Mouse (Mus musculus): ENCODE data around the gene Smyd3. TPM values are rescaled to one million over a fixed set of nuclear protein-coding genes. Genes with fewer than 3 reads are reported as not detected.

The Smyd3 gene
- polyA plus RNA-seq, 2 experiments from 2014 or later: 46.9 to 47.9 TPM

GRCm38 (mm10) chr1:179458987-179459368 is 58.9 kb downstream of the Smyd3 start:
- no peak for ATAC-seq

GRCm38 (mm10) chr1:179458236-179458986 is 59.4 kb downstream of the Smyd3 start:
- ATAC-seq: no peak

DNA sequence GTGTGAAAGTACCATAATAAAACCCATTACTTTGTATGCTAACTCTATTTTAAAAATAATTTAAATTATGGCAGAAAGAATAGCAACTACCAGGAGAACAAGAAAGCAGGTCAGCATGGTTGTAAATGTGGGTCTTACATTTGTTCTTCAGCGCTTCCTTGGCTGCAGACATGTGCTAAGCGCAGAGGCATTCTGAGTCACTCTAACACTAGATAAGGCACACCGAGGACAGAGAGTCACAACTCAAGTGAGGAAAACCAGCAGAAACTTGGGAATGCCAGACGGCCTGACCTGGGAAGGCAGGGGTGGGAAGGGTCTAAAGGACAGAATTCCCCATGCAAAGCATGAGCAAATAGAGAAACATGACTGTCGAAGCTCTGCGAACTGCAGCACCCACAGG is 63.2 kb downstream of the Smyd3 start:
- no peak for ATAC-seq

DNA sequence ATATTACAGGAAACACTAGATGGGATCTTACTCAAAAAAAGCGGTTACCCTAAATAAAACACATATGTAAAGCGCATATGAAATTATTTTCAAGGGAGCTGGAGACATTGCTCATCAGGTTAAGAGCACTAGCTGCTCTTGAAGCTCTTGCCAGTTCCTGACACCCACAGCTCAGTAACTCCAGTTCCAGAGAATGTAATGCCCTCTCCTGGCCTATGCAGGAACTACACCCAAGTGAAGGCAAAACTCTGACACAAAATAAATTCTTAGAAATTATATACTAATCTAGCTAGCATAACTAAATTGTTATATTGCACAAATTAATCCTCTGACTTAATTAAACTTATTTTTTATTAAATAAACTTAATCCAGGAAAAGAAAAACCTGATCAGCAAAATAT is 66.6 kb downstream of the Smyd3 start:
- ATAC-seq: no peak

- no peak for ATAC-seq
Observed at GRCm38 (mm10) chr1:179446845-179447212, 71.0 kb downstream of the Smyd3 start.

GRCm38 (mm10) chr1:179446127-179446844 is 71.6 kb downstream of the Smyd3 start:
- ATAC-seq: no peak

DNA sequence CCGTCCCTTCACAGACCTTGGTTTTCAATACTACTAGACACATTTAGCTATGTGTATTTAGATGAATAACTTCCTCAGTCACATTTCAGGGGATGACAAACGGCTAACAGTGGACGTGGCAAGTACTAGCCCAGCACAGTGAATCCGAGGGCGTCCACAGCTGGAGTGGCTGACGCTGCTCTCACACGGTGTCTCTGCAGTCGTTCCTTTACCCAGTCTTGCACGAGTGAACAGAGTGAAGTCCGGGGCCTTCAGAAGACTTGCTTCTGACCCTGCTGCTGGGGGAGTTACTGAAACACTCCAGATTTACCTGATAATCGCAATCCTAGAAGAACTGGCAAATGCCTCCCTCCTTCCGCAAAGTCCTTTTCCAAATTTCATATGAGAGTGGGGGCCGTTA is 74.0 kb downstream of the Smyd3 start:
- ATAC-seq: no peak

DNA sequence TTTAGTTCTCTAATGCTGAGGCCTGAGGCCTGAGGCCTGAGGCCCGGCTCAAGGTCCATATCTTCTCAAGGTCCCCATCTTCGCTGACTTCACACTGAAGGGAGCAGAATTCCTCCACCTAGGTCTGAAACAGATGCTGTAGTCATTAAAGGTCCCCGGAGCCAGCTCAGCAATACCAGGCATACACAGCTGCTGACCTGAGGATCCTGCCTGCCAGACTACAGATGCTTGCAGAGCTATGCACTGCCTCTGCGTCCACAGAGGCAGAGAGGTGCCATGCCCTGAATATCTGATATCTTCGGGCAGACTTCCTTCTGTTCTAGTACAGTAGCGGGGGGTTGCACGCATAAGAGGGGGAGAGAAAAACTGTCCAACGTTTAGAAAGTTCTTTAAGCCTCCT is 74.4 kb downstream of the Smyd3 start:
- no peak for ATAC-seq

DNA sequence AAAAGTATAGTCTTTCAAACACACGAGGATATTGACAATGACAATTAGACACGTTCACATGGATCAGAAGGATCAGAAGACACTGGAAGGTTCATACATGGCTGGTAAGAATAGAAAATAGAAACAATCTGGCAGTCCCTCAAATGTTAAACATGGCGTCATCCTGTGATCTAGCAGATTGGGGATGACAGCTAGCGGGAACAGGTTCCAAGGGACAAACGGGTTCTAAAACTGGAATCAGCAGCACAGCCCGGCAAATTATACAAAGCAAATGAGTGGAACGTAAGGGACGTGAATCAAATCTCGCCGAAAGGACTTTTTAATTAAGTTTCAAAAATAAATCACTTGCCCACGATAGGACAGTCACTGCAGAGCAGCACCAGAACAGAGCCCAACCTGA is 81.2 kb downstream of the Smyd3 start:
- no peak for ATAC-seq

DNA sequence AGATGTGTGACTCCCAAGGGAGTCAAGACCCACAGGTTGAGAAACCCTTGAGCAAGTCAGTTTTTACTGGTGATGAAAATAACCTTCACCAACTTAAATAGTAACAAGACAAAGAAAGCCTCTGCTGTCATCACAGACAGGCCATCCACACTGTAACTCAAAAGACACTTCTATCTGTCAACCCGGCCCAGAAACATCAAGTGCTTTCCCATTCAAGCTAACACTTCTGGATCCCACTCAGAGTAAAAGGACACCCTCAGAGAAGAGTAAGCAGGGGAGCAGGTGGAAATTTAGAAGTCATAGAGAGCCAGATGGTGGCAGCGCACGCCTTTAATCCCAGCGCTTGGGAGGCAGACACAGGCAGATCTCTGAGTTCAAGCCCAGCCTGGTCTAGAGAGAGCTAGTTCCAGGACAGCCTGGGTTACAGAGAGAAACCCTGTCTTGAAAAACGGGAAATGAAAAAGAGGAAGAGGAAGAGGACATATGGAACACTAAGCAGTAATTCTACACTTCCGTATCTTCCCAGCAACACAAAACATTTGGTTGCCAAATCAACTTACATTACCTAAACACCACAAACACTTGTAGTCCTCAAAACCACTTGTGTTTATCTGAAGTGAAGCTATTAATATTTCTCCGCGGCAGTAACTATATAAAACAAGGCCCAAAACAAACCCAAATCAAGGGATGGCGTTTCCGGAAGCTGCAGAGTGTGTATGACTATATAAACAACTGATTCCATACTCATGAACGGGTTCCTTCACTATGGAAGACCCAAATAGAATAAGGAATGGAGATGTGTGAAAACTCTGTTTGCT is 83.2 kb downstream of the Smyd3 start:
- ATAC-seq: no peak

GRCm38 (mm10) chr1:179433828-179434227 is 84.0 kb downstream of the Smyd3 start:
- no peak for ATAC-seq

GRCm38 (mm10) chr1:179433355-179433754 is 84.5 kb downstream of the Smyd3 start:
- no peak for ATAC-seq

- ATAC-seq: no peak
Observed at GRCm38 (mm10) chr1:179430077-179430476, 87.8 kb downstream of the Smyd3 start.

DNA sequence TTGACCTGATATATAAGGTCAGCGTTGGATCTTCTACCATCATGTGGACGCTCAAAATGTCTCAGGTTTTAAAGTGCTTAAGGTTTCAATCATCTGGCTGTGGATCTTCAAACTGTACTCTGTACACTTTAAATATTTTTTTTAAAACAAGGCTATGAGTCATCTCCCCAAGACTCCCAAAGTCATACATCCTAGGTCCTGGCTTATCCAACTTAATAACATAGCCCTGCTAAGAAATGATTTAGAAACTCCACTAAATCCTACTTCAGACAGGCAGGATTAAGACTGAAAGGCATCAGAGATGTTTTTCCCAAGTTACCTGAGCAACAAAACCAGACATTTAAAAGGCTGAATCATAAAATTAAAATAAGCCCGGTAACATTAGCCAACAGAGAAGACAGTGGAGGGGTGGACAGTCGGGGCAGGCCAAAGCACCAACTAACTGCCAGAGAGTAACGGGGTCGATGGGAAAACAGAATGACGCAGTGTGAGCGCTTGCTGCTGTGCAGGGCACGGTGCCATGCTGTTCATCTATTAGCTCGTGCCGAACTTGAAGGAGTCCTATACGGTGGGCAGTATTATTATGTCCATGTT is 92.9 kb downstream of the Smyd3 start:
- no peak for ATAC-seq

GRCm38 (mm10) chr1:179419091-179419490 is 98.8 kb downstream of the Smyd3 start:
- ATAC-seq: no peak

DNA sequence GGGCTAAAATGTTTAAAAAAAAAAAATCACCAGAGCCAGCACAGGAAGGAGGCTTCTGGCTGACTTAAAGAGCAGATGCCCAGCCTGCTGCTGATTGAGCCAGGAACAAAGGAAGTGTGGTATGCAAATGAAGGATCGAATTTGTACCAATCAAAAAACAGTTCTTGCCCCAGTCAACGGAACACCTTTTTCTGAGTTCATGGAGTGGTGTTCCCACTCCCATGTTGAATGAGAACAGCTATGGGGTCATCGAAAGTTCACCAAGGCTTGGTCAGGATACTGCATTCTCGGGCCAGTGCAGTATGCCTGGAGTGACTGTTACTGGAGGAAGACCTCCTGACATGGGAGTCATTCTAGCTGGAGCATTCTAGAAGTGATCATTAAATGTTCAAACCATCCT is 109.8 kb downstream of the Smyd3 start:
- no peak for ATAC-seq

- no peak for ATAC-seq
Observed at GRCm38 (mm10) chr1:179400835-179401234, 117.0 kb downstream of the Smyd3 start.

DNA sequence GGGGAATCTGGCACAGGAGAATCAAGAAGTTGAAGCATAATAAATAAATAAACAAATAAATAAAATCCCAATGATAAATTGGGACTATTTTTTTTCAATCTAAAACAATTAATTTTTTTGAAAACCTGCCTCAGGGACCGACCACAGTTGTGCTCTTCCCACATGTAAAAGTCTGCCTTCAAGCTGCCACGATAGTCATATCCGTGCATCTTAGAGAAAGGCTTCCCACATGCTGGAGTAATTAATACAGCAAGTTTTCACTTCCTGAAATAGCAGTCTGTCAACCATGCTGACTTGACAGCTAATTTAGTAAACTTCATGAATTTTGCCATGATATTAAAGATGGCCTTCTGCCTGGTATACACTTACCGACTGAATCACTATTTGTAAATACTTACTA is 119.2 kb downstream of the Smyd3 start:
- no peak for ATAC-seq

DNA sequence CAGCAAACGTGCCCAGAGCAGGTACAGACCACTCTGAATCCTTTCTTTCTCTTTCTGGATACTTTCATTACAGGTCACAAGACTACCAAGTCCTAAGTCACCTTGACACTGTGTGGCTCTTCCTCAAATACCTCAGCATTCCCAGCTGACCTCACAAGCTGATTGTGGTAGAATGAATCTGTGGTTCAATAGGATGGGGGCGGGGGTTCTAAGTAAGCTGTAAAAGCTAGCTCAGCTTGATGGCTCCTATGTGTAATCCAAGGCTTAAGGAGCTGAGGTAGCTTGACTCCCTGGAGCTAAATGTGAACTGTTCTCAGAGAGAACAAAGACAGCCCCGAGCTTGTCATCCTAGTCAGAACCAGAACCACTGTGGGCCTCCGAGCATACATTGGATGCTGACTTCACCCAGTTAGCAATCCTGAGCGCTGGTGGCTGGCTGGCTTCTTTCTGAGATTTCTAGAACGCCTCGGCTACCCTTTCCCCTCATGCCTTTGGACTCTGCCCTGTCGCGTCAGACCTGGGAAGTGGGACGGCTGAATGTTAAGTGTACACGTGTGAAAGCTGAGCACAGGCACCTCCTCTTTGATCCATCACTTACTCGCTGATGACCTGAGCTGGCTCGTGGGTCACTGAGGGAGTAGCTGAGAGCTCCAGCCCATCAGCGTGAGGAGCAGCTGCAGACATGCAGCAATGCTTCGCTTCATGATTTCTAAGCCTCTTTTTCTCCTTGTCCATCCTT is 131.4 kb downstream of the Smyd3 start:
- ATAC-seq: no peak

- no peak for ATAC-seq
Observed at GRCm38 (mm10) chr1:179385691-179386090, 132.2 kb downstream of the Smyd3 start.

- ATAC-seq: no peak
Observed at GRCm38 (mm10) chr1:179384296-179384695, 133.5 kb downstream of the Smyd3 start.

GRCm38 (mm10) chr1:179378102-179378501 is 139.7 kb downstream of the Smyd3 start:
- no peak for ATAC-seq

All from CD4-positive, CD25-positive, alpha-beta regulatory T cell, adult 4 months (primary cell).